ENCODE assay signal across 11 mouse cellular contexts in the genomic region with DNA sequence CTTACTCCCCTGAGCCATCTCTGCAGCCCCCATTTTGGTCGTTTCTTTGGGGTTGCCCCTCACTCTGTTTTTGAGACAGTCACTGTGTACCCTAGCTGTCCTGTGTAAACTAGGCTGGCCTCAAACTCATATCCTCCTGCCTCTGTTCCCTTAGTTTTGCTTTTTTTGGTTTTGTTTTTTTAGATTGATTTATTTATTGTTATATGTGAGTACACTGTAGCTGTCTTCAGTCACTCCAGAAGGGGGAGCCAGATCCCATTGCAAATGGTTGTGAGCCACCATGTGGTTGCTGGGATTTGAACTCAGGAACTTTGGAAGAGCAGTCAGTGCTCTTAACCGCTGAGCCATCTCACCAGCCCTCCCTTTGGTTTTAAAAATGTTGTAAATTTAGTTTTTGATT. TPM values are rescaled to one million over a fixed set of nuclear protein-coding genes. Genes with fewer than 3 reads are reported as not detected.
DNase-seq lines count a peak whose midpoint lies in the region; ATAC-seq and TF ChIP-seq lines count a peak whose summit lies in the region.
"Had no signal": no experiment of that assay in that cellular context is flagged by ENCODE, and none has a peak within 500 bp of the region (broad histone marks: within the 10 kb centered on the region; RNA-seq: fewer than 3 reads in every experiment).

No protein-coding gene starts in this region.

- TF ChIP-seq CTCF in cerebellum, adult 2 months (IDR thresholded peaks at IDR 0.05; ENCODE audit: borderline replicate concordance, insufficient read depth, low read depth, low read length), result peak; percentile 20; the same call in 1 of the 2 replicates

- no peak overlapping the region for H3K27ac ChIP-seq in cerebellum, adult 2 months (ENCODE audit: insufficient read depth, low read length)
- no peak overlapping the region for H3K27ac ChIP-seq in kidney, embryonic 15.5 days
- H3K27ac ChIP-seq: forebrain, embryonic 12.5 days had no signal

- ATAC-seq in kidney, embryonic 15.5 days (replicated peaks; ENCODE audit: low FRiP score), result no peak
- no peak for ATAC-seq in inflammation-experienced regulatory T-cells, adult 6 months

- no peak for DNase-seq in cerebellum, adult 2 months
- no peak for DNase-seq in cerebellum, postnatal 4 days (ENCODE audit: low spot score in 2 of 2)
- peak; percentile 44 for DNase-seq in kidney, postnatal 10 days
- DNase-seq in 3134 (ENCODE audit: extremely low read depth, insufficient read length, low spot score) (peak; percentile 42), adipocyte (ENCODE audit: low spot score) (peak; percentile 51)
- no peak for DNase-seq in cerebellum, adult 11 months
- DNase-seq: adrenal gland, adult 8-10 months; cerebellum, adult 9-11 months had no signal

- 31% methylated on average over 2 of the region's 2 CpGs for WGBS in cerebellum, adult 2 months
- WGBS in kidney, embryonic 15.5 days, result 52% methylated on average over 2 of the region's 2 CpGs

- no peak overlapping the region for H3K4me3 ChIP-seq in cerebellum, adult 2 months (replicated peaks; ENCODE audit: insufficient read depth, low read depth, low read length)
- no peak overlapping the region for H3K4me3 ChIP-seq in kidney, embryonic 15.5 days (replicated peaks)
- H3K4me3 ChIP-seq: forebrain, embryonic 12.5 days had no signal

- no peak for TF ChIP-seq POLR2A in cerebellum, adult 2 months (IDR thresholded peaks at IDR 0.05; ENCODE audit: borderline replicate concordance, insufficient read depth, low read length)

- no peaks in the 10 kb centered on the region for H3K9me3 ChIP-seq in kidney, embryonic 15.5 days (replicated peaks)
- H3K9me3 ChIP-seq: forebrain, embryonic 12.5 days had no signal

- no peak overlapping the region for H3K9ac ChIP-seq in kidney, embryonic 15.5 days
- H3K9ac ChIP-seq: forebrain, embryonic 12.5 days had no signal

- 0 out of 2 replicates have a peak, but pooled peaks cover 2% of the 10 kb centered on the region for H3K4me1 ChIP-seq in cerebellum, adult 2 months (ENCODE audit: control insufficient read depth, insufficient read depth, low read length)
- H3K4me1 ChIP-seq in kidney, embryonic 15.5 days, result peaks cover 23% of the 10 kb centered on the region

- no peaks in the 10 kb centered on the region for H3K27me3 ChIP-seq in cerebellum, adult 2 months (ENCODE audit: control insufficient read depth, insufficient read depth, low read length)
- 0 out of 2 replicates have a peak, but pooled peaks cover under 1% of the 10 kb centered on the region for H3K27me3 ChIP-seq in kidney, embryonic 15.5 days
- H3K27me3 ChIP-seq: forebrain, embryonic 12.5 days had no signal

- peaks cover 26% of the 10 kb centered on the region for H3K36me3 ChIP-seq in kidney, embryonic 15.5 days

- H3K4me2 ChIP-seq in kidney, embryonic 15.5 days, result no peak overlapping the region
- H3K4me2 ChIP-seq: forebrain, embryonic 12.5 days had no signal

RNA-seq across cellular contexts. Expression of a gene that starts 4.4 kb away (rescaled TPM):
- 829 and 864 TPM in 2 replicates for polyA plus RNA-seq in cerebellum, adult 2 months (2012; rRNA removed)
- 1,386 and 1,404 TPM in 2 replicates for polyA plus RNA-seq in kidney, embryonic 15.5 days (2015; fragmentation: Nextera tagmentation; extraction: Ambion mirVana)
- 1,000 to 10,000 TPM; 1,514 to 2,679 (median 2,672) TPM for polyA plus RNA-seq in inflammation-experienced regulatory T-cells, adult 6 months (2017; shearing (Covaris generic))

RNA-seq across cellular contexts. Expression of a gene that starts 10.6 kb away (rescaled TPM):
- 6.2 and 7.1 TPM in 2 replicates for polyA plus RNA-seq in cerebellum, adult 2 months (2012; rRNA removed)
- 0.63 and 1.0 TPM in 2 replicates for polyA plus RNA-seq in kidney, embryonic 15.5 days (2015; fragmentation: Nextera tagmentation; extraction: Ambion mirVana)
- polyA plus RNA-seq in inflammation-experienced regulatory T-cells, adult 6 months (2017; shearing (Covaris generic)), result 10 to 100 TPM in 1 of 3 experiments, 1 to 10 TPM in 2; 1.2 to 13.6 (median 6.6) TPM

RNA-seq across cellular contexts. Expression of a gene that starts 43.8 kb away (rescaled TPM):
- polyA plus RNA-seq in cerebellum, adult 2 months (2012; rRNA removed), result 103 and 104 TPM in 2 replicates
- polyA plus RNA-seq in kidney, embryonic 15.5 days (2015; fragmentation: Nextera tagmentation; extraction: Ambion mirVana), result 48.9 and 52.5 TPM in 2 replicates
- 10 to 100 TPM; 16.5 to 35.2 (median 19.0) TPM for polyA plus RNA-seq in inflammation-experienced regulatory T-cells, adult 6 months (2017; shearing (Covaris generic))

RNA-seq across cellular contexts. Expression of a gene that starts 51.6 kb away (rescaled TPM):
- 0.39 and 0.60 TPM in 2 replicates for polyA plus RNA-seq in cerebellum, adult 2 months (2012; rRNA removed)
- polyA plus RNA-seq in kidney, embryonic 15.5 days (2015; fragmentation: Nextera tagmentation; extraction: Ambion mirVana), result 9.5 and 12.7 TPM in 2 replicates
- under 1 TPM in 1 of 3 experiments, not detected in 2; 0.20 TPM for polyA plus RNA-seq in inflammation-experienced regulatory T-cells, adult 6 months (2017; shearing (Covaris generic))

Comparison
In these comparisons a context has a peak if more than half of its experiments do, and no peak if none do; other contexts are left out.
1. DNase-seq: peak in kidney, postnatal 10 days (single experiment), 3134 (single experiment) and adipocyte (single experiment); none in cerebellum, adult 2 months (0 of 2), cerebellum, postnatal 4 days (0 of 2) and cerebellum, adult 11 months (single experiment).